14 mouse cellular contexts compared by ENCODE assay signal in the genomic region with DNA sequence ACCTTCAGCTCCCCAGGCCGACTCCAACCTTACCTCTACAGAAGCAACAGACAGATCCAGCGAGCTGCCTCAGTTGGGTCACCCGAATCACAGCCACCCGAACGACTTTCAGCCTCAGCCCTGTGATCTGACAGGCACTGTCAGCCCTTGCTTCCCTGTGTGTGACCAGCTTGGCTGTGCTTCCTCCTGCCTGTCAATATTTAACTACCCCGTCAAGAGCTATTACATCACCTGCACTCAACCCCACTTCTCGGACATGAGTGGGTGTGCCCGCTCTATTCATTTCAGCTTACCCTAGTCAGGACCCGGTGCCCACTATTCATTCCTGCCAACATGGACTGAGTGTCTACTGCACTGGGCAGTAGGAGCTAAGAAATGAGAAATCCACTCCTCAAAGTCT.
DNase-seq lines count a peak whose midpoint lies in the region; ATAC-seq and TF ChIP-seq lines count a peak whose summit lies in the region.
"Had no signal": no experiment of that assay in that cellular context is flagged by ENCODE, and none has a peak within 500 bp of the region (broad histone marks: within the 10 kb centered on the region; RNA-seq: fewer than 3 reads in every experiment).

No protein-coding gene starts in this region.

- no peak overlapping the region for H3K4me3 ChIP-seq in liver, embryonic 13.5 days (replicated peaks)
- H3K4me3 ChIP-seq in hindbrain, postnatal 0 days (ENCODE audit: low read length): no peak overlapping the region
- H3K4me3 ChIP-seq in hindbrain, embryonic 14.5 days (replicated peaks; ENCODE audit: low read length): no peak overlapping the region
- H3K4me3 ChIP-seq: embryonic facial prominence, embryonic 15.5 days; heart, embryonic 15.5 days; midbrain, embryonic 10.5 days; neural tube, embryonic 13.5 days had no signal

- no peaks in the 10 kb centered on the region for H3K36me3 ChIP-seq in liver, embryonic 13.5 days
- H3K36me3 ChIP-seq in hindbrain, postnatal 0 days (ENCODE audit: insufficient read depth, low read length): no peaks in the 10 kb centered on the region
- H3K36me3 ChIP-seq in hindbrain, embryonic 14.5 days (replicated peaks; ENCODE audit: control insufficient read depth, insufficient read depth): no peaks in the 10 kb centered on the region
- H3K36me3 ChIP-seq: embryonic facial prominence, embryonic 15.5 days; heart, embryonic 15.5 days; midbrain, embryonic 10.5 days; neural tube, embryonic 13.5 days had no signal

- H3K27me3 ChIP-seq in Patski: no peaks in the 10 kb centered on the region
- no peaks in the 10 kb centered on the region for H3K27me3 ChIP-seq in liver, embryonic 13.5 days
- no peaks in the 10 kb centered on the region for H3K27me3 ChIP-seq in hindbrain, postnatal 0 days (ENCODE audit: insufficient read depth, low read length)
- no peaks in the 10 kb centered on the region for H3K27me3 ChIP-seq in hindbrain, embryonic 14.5 days (ENCODE audit: control insufficient read depth, insufficient read depth, low read length)
- H3K27me3 ChIP-seq: embryonic facial prominence, embryonic 15.5 days; heart, embryonic 15.5 days; neural tube, embryonic 13.5 days had no signal

- in situ Hi-C loops in Patski (cut with MboI; ENCODE audit: low pct_unique_long_range_greater_than_20kb): no loop called here

- TF ChIP-seq CTCF in Patski (IDR thresholded peaks at IDR 0.05): no peak
- no peak for TF ChIP-seq CTCF in hindbrain, postnatal 0 days (IDR thresholded peaks at IDR 0.05; ENCODE audit: low read depth)

- ATAC-seq in Patski: peak; percentile 46
- ATAC-seq in liver, embryonic 13.5 days (ENCODE audit: low read depth): peak; percentile 60
- no peak for ATAC-seq in hindbrain, postnatal 0 days
- no peak for ATAC-seq in hindbrain, embryonic 14.5 days (ENCODE audit: low FRiP score)
- ATAC-seq in erythroid progenitor cell, adult 5-6 weeks (replicated peaks; ENCODE audit: low FRiP score, poor library complexity, severe bottlenecking): no peak

- POLR2A ChIA-PET in Patski (lab: Charles Lee): no interaction called here

- 0 out of 2 replicates have a peak overlapping the region, but pooled peaks have one; percentile 6 for H3K4me2 ChIP-seq in liver, embryonic 13.5 days
- no peak overlapping the region for H3K4me2 ChIP-seq in hindbrain, postnatal 0 days (ENCODE audit: low read depth, low read length)
- no peak overlapping the region for H3K4me2 ChIP-seq in hindbrain, embryonic 14.5 days (replicated peaks)
- H3K4me2 ChIP-seq: embryonic facial prominence, embryonic 15.5 days; heart, embryonic 15.5 days; neural tube, embryonic 13.5 days had no signal

- no peak overlapping the region for H3K9ac ChIP-seq in liver, embryonic 13.5 days
- no peak overlapping the region for H3K9ac ChIP-seq in hindbrain, postnatal 0 days (replicated peaks; ENCODE audit: low read length)
- no peak overlapping the region for H3K9ac ChIP-seq in hindbrain, embryonic 14.5 days
- H3K9ac ChIP-seq: embryonic facial prominence, embryonic 15.5 days; heart, embryonic 15.5 days; neural tube, embryonic 13.5 days had no signal

- no peaks in the 10 kb centered on the region for H3K9me3 ChIP-seq in liver, embryonic 13.5 days (replicated peaks)
- no peaks in the 10 kb centered on the region for H3K9me3 ChIP-seq in hindbrain, postnatal 0 days (ENCODE audit: low read length)
- no peaks in the 10 kb centered on the region for H3K9me3 ChIP-seq in hindbrain, embryonic 14.5 days (ENCODE audit: control insufficient read depth, low read length)
- H3K9me3 ChIP-seq: embryonic facial prominence, embryonic 15.5 days; heart, embryonic 15.5 days; midbrain, embryonic 10.5 days; neural tube, embryonic 13.5 days had no signal

- CTCF ChIA-PET in Patski (lab: Charles Lee): interaction anchor here (0.9 to 1.6 kb wide), 2 partner anchors 10 to 11 kb away, joined by 3 read pairs; no protein-coding TSS in a partner anchor

- no peaks in the 10 kb centered on the region for H3K4me1 ChIP-seq in liver, embryonic 13.5 days (replicated peaks)
- H3K4me1 ChIP-seq in hindbrain, postnatal 0 days (ENCODE audit: insufficient read depth, low read length): no peaks in the 10 kb centered on the region
- H3K4me1 ChIP-seq in hindbrain, embryonic 14.5 days (replicated peaks; ENCODE audit: control insufficient read depth, insufficient read depth, low read length): peaks cover 13% of the 10 kb centered on the region
- H3K4me1 ChIP-seq: embryonic facial prominence, embryonic 15.5 days; heart, embryonic 15.5 days had no signal

- WGBS in liver, embryonic 13.5 days (ENCODE audit: insufficient replicate concordance): 49% methylated on average over 9 of the region's 9 CpGs
- 77% methylated on average over 9 of the region's 9 CpGs for WGBS in hindbrain, postnatal 0 days
- WGBS in hindbrain, embryonic 14.5 days: 84% methylated on average over 9 of the region's 9 CpGs

- peak; percentile 15 for DNase-seq in Patski (ENCODE audit: low read depth, low spot score)
- DNase-seq in kidney, adult 8-10 months: peak; percentile 61 to 76
- no peak for DNase-seq in liver, embryonic 13.5 days
- peak; percentile 83 for DNase-seq in lung, postnatal 25 days (ENCODE audit: low spot score)
- no peak for DNase-seq in frontal cortex, postnatal 25 days (ENCODE audit: low spot score in 2 of 2)
- DNase-seq in hindbrain, postnatal 0 days (ENCODE audit: low spot score): no peak
- no peak for DNase-seq in hindbrain, embryonic 14.5 days (ENCODE audit: low spot score)
- DNase-seq: adrenal gland, adult 2 months; right cerebral cortex, postnatal 14 days had no signal

- H3K27ac ChIP-seq in liver, embryonic 13.5 days: no peak overlapping the region
- H3K27ac ChIP-seq in hindbrain, postnatal 0 days: no peak overlapping the region
- H3K27ac ChIP-seq in hindbrain, embryonic 14.5 days: no peak overlapping the region
- H3K27ac ChIP-seq: embryonic facial prominence, embryonic 15.5 days; heart, embryonic 15.5 days; midbrain, embryonic 10.5 days; neural tube, embryonic 13.5 days had no signal

Comparison
In these comparisons a context has a peak if more than half of its experiments do, and no peak if none do; other contexts are left out.
1. ATAC-seq: peak in Patski (single experiment) and liver, embryonic 13.5 days (single experiment); none in hindbrain, postnatal 0 days (single experiment), hindbrain, embryonic 14.5 days (single experiment) and erythroid progenitor cell, adult 5-6 weeks (single experiment).
2. DNase-seq: peak in Patski (single experiment), kidney, adult 8-10 months (2 of 2) and lung, postnatal 25 days (single experiment); none in liver, embryonic 13.5 days (single experiment), frontal cortex, postnatal 25 days (0 of 2), hindbrain, postnatal 0 days (single experiment) and hindbrain, embryonic 14.5 days (single experiment).